ENCODE assay signal across 1 mouse cellular context in the genomic region with DNA sequence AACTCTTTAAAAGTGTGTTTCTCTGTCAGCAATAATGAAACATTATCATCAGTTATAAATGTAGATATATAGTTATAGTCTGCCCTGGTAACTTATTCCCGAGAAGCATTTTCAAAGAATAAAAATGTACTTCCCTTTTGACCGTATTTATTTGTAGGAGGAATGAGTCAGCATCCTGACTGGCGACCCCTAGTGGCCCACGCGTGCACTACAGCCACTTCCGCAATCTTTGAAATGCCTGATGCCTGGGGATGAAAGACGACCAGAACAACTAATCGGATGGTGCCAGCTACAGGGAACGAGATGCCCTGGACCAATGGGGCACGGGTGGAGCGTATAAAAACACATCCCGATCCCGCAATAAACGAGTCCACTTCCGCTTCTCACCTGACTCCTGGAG.
TF ChIP-seq lines count a peak whose summit lies in the region.

No protein-coding gene starts in this region.

TF ChIP-seq in MEL, 35 proteins besides CTCF, POLR2A, EP300 and RAD21 (continued from another document):
- TF ChIP-seq CHD1 (IDR thresholded peaks at IDR 0.05; ENCODE audit: low read depth, low read length) (no peak), ZMIZ1 (IDR thresholded peaks at IDR 0.05; ENCODE audit: low read depth, low read length) (no peak), HCFC1 (IDR thresholded peaks at IDR 0.05; ENCODE audit: low read depth, low read length) (no peak), POLR2AphosphoS5 (IDR thresholded peaks at IDR 0.05; ENCODE audit: borderline replicate concordance, low read depth, low read length) (no peak), TCF12 (IDR thresholded peaks at IDR 0.05; ENCODE audit: low read depth, low read length) (0 out of 2 replicates have a peak, but pooled peaks have one; percentile 19), SMC3 (IDR thresholded peaks at IDR 0.05; ENCODE audit: low read depth, low read length) (peak; percentile 35; the same call in 1 of the 2 replicates)
